Mouse (Mus musculus) heart, embryonic 14.5 days (tissue): Measurements from ENCODE around the gene Tmem206. TPM values are rescaled to one million over a fixed set of nuclear protein-coding genes. Genes with fewer than 3 reads are reported as not detected.

Experiments
- ATAC-seq: fragments of 200-750 bp; cut with Nextera tagmentation; 2 replicates; pipeline ENCODE4 v1.8.0; 2017; ENCODE audit warnings: low read depth, moderate TSS enrichment; ENCODE audit not compliant: insufficient number of reproducible peaks, insufficient read depth, low FRiP score
- H3K27ac ChIP-seq, 2 experiments: fragments of 200-500 bp in 1 of 2; fragments of 300-500 bp in 1 of 2; sonication (generic) in 1 of 2; replicated peaks in 1 of 2; 2 replicates each; pipeline ENCODE4 v1.5.1; 2012 to 2014; ENCODE audit warnings: low read depth in 2 of 2, low read length in 2 of 2, control low read depth in 1 of 2, mild to moderate bottlenecking in 1 of 2, mixed read lengths in 1 of 2; ENCODE audit not compliant: control insufficient read depth in 1 of 2, insufficient read depth in 1 of 2
- H3K27me3 ChIP-seq: fragments of 300-500 bp; sonication (generic); 2 replicates; pipeline ENCODE4 v1.6.1; 2014; ENCODE audit warnings: mild to moderate bottlenecking, low read length, control low read depth; ENCODE audit not compliant: control insufficient read depth, insufficient read depth
- H3K36me3 ChIP-seq: fragments of 300-500 bp; sonication (generic); 2 replicates; pipeline ENCODE4 v1.6.1; 2014; ENCODE audit warnings: mild to moderate bottlenecking, control low read depth, low read length, mixed read lengths; ENCODE audit not compliant: control insufficient read depth, insufficient read depth
- H3K4me1 ChIP-seq, 2 experiments: fragments of 200-500 bp in 1 of 2; fragments of 300-500 bp in 1 of 2; sonication (generic) in 1 of 2; 2 replicates each; pipeline ENCODE4 v1.6.1; 2012 to 2014; ENCODE audit warnings: low read length in 2 of 2, control low read depth in 1 of 2, mixed read lengths in 1 of 2; ENCODE audit not compliant: control insufficient read depth in 2 of 2, insufficient read depth in 2 of 2
- H3K4me2 ChIP-seq: fragments of 300-500 bp; sonication (generic); 2 replicates; pipeline ENCODE4 v1.6.1; 2014; ENCODE audit warnings: mild to moderate bottlenecking, low read length
- H3K4me3 ChIP-seq, 2 experiments: fragments of 200-500 bp in 1 of 2; fragments of 300-500 bp in 1 of 2; sonication (generic) in 1 of 2; 2 replicates each; pipeline ENCODE4 v1.5.1; 2012 to 2014; ENCODE audit warnings: low read length in 2 of 2, mild to moderate bottlenecking in 2 of 2, control low read depth in 1 of 2, low read depth in 1 of 2, moderate library complexity in 1 of 2; ENCODE audit not compliant: control insufficient read depth in 1 of 2, insufficient read depth in 1 of 2
- H3K9ac ChIP-seq: fragments of 300-500 bp; sonication (generic); 2 replicates; pipeline ENCODE4 v1.6.1; 2014; ENCODE audit warnings: mild to moderate bottlenecking, low read length
- H3K9me3 ChIP-seq: fragments of 300-500 bp; sonication (generic); 2 replicates; pipeline ENCODE4 v1.6.1; 2016; ENCODE audit warnings: low read length, control low read depth; ENCODE audit not compliant: control insufficient read depth
- WGBS: fragments of 180-500 bp; shearing (Covaris S2); extraction: QIAGEN DNeasy Blood & Tissue Kit; methylation state at CpG from one replicate; pipeline ENCODE4 v1.1.7; 2014; 5-methylcytosine and 5-hydroxymethylcytosine counted together
- polyA plus RNA-seq: library from polyadenylated mRNA; unstranded; fragments of >200 nt; fragmentation: Nextera tagmentation; extraction: Ambion mirVana; gene quantifications from 2 replicates; pipeline ENCODE4 v1.2.1, GENCODE M21; 2014

The Tmem206 gene
- 18.5 and 20.9 TPM in 2 replicates for polyA plus RNA-seq

GRCm38 (mm10) chr1:191325726-191326232, at the start of gene Tmem206:
Gene Tmem206, plus strand, starts transcription at chr1:191325912.
- peak within 1 kb of the TSS; percentile 91 for H3K9ac ChIP-seq
- ATAC-seq, result peak; percentile 90
- under 1% methylated on average over 42 of the region's 42 CpGs for whole genome bisulfite sequencing

GRCm38 (mm10) chr1:191276181-191276580, 49.5 kb upstream of the Tmem206 start:
- Histone ChIP-seq H3K4me2 (no peak overlapping the region), H3K36me3 (no peaks in the 10 kb centered on the region), H3K9ac (no peak overlapping the region), H3K4me3 (no peak overlapping the region), H3K27ac (no peak overlapping the region), H3K9me3 (no peaks in the 10 kb centered on the region), H3K4me1 (peaks cover 7 to 9% of the 10 kb centered on the region in 2 experiments; a peak in 2 of 4 replicates), H3K27me3 (no peaks in the 10 kb centered on the region)
- WGBS, result 84% methylated on average over 7 of the region's 7 CpGs
- no peak for ATAC-seq

More at GRCm38 (mm10) chr1:191325726-191326232, at the start of gene Tmem206:
- Histone ChIP-seq H3K36me3 (no peaks in the 10 kb centered on the region; the same call in 1 of the 2 replicates), H3K4me3 (peak within 1 kb of the TSS; percentile 62 to 91), H3K4me2 (peak within 1 kb of the TSS; percentile 97), H3K27me3 (no peaks in the 10 kb centered on the region), H3K27ac (peak within 1 kb of the TSS in 1 of 2 experiments; percentile 66; a peak in 3 of 4 replicates), H3K4me1 (peaks cover 10 to 22% of the 10 kb centered on the region in 2 experiments), H3K9me3 (0 out of 2 replicates have a peak, but pooled peaks cover 3% of the 10 kb centered on the region)

DNA sequence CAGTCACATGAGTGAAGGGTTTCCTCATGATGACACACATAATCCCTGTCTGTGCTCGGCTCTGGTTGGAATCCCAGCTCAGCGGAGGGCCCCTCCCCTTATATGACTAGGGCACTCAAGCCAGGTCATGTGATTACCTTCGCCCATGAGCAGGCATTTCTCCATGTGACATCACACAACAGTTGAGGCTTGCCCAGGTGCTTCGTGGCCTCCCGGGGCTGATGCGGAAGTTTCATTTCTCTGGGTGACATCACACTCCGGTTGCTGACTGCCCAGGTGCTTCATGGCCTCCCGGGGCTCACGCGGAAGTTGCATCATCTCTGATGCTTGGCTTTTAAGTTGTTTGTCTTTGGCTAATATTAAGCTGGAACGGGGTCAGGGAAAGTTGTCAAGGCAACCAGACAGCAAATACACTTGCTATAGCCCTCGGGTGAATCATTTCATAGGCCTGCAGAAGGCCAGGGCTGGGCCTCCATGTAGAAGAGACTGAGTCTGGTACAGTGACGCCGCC, 48.1 kb upstream of the Tmem206 start:
- H3K36me3 ChIP-seq, result no peaks in the 10 kb centered on the region
- H3K27me3 ChIP-seq, result no peaks in the 10 kb centered on the region
- WGBS, result 62% methylated on average over 14 of the region's 14 CpGs
- peaks cover 7 to 9% of the 10 kb centered on the region in 2 experiments; a peak in 3 of 4 replicates for H3K4me1 ChIP-seq
- H3K27ac ChIP-seq, result peak overlapping the region in 1 of 2 experiments; percentile 46; a peak in 1 of 4 replicates
- H3K9me3 ChIP-seq, result no peaks in the 10 kb centered on the region
- H3K4me3 ChIP-seq, result no peak overlapping the region
- ATAC-seq, result no peak
- H3K4me2 ChIP-seq, result no peak overlapping the region; the same call in 1 of the 2 replicates
- no peak overlapping the region for H3K9ac ChIP-seq

- H3K36me3 ChIP-seq, result no peaks in the 10 kb centered on the region
- H3K4me3 ChIP-seq, result no peak overlapping the region
- no peaks in the 10 kb centered on the region for H3K27me3 ChIP-seq
- H3K4me1 ChIP-seq, result peaks cover 7 to 9% of the 10 kb centered on the region in 2 experiments; a peak in 3 of 4 replicates
- H3K4me2 ChIP-seq, result no peak overlapping the region
- WGBS, result 81% methylated on average over 4 of the region's 4 CpGs
- no peak overlapping the region for H3K9ac ChIP-seq
- no peaks in the 10 kb centered on the region for H3K9me3 ChIP-seq
- no peak overlapping the region for H3K27ac ChIP-seq
- ATAC-seq, result no peak
Observed at GRCm38 (mm10) chr1:191278324-191278723, 47.4 kb upstream of the Tmem206 start.

DNA sequence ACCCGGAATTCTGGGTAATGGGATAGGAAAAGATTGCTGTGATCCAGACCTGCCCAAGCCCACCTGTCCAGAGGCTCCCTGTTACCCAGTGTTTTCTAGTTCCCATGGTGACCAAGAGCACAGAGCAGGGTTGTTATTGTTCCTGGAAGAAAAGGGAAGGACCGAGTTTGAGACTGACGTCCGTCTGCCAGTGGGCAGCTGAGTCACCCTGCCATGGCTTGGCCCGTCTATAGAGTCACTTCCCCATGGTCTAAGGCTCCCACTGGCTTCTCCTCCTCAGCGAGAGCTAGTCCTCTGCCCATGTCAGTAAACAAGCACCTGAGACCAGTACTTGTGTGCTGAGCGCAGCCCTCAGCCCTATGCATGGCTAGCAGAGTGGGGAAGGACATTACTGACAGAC, 44.5 kb upstream of the Tmem206 start:
- Histone ChIP-seq H3K4me3 (no peak overlapping the region), H3K4me1 (peaks cover 7 to 9% of the 10 kb centered on the region in 2 experiments; a peak in 3 of 4 replicates), H3K9me3 (no peaks in the 10 kb centered on the region), H3K4me2 (no peak overlapping the region), H3K27ac (no peak overlapping the region), H3K9ac (no peak overlapping the region), H3K36me3 (no peaks in the 10 kb centered on the region), H3K27me3 (no peaks in the 10 kb centered on the region)
- no peak for ATAC-seq
- WGBS, result 59% methylated on average over 7 of the region's 7 CpGs

DNA sequence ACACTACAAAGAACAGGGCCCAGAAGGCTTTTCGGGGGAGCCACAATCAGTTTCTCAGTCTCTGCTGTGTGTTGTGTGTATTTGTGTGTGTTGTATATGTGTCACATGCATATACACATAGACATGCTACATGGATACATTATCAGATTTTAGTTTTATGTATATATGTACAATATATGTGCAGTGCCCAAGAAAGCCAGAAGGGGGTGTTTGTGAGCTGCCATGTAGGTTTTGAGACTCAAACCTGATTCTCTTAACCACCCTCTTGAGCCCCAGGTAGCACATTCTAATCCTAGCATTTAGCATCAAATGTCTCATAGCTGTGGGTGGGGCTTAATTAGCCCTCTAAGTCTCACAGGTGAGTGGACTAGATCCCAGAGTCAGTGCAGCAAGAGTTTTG, 43.4 kb upstream of the Tmem206 start:
- Histone ChIP-seq H3K27me3 (no peaks in the 10 kb centered on the region), H3K4me3 (no peak overlapping the region), H3K9me3 (no peaks in the 10 kb centered on the region), H3K36me3 (no peaks in the 10 kb centered on the region), H3K4me2 (no peak overlapping the region), H3K27ac (no peak overlapping the region), H3K9ac (no peak overlapping the region), H3K4me1 (peaks cover 3 to 7% of the 10 kb centered on the region in 2 experiments; a peak in 3 of 4 replicates)
- ATAC-seq, result no peak
- WGBS, result 90% methylated on average over 1 of the region's 1 CpGs

DNA sequence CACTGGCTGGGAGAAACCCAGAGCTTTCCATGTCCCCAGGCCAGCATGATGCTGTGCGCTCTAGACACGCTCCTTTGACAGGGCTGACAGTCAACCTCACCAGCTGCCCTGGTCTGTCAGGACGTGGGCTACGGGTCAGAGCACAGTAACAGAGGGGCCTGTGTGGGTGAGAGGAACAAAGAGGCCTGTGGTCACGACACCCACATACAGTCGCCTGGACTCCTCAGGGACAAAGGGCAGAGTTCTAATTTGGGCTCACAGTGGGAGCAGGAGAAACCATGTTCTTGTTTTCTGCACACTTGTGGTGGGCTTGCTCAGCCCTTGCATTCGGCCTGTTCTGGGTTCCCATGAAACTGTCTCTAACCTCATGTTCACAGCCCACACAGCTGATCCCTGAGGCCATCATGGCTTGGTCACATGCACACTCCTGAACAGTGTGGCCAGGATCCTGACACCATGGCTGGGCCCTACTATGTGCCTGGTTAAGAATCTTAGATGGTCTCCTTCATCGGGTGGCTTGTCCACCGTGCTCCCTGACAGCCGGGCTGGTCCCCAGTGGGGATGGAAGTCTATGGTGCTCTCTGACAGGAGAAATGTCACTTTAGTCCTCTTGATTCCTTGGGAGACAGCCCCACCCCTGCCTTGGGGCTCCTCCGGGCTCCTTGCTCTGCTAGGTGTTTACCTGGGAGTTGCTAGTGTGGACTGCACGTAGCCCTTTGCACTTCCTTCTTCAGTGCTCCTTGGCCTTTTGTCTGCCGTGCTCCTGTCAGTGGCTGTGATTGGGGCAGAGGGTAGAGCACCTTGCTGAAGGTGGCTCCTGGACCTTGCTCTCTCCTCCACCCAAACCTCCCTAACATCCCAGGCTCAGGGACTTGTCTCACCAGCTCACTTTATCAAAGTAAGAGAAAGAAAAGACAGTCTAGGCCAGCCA, 42.3 kb upstream of the Tmem206 start:
- no peaks in the 10 kb centered on the region; a peak in 1 of 4 replicates for H3K4me1 ChIP-seq
- H3K36me3 ChIP-seq, result no peaks in the 10 kb centered on the region
- H3K9ac ChIP-seq, result no peak overlapping the region
- WGBS, result 87% methylated on average over 13 of the region's 13 CpGs
- no peak for ATAC-seq
- no peaks in the 10 kb centered on the region for H3K27me3 ChIP-seq
- H3K27ac ChIP-seq, result no peak overlapping the region
- H3K4me2 ChIP-seq, result no peak overlapping the region
- H3K9me3 ChIP-seq, result no peaks in the 10 kb centered on the region
- H3K4me3 ChIP-seq, result no peak overlapping the region
